Mouse (Mus musculus) MEL (cell line): ENCODE results near the gene Tacr3.

Source experiments
- CHD1 ChIP-seq: IDR thresholded peaks from 2 replicates; pipeline ENCODE4 v1.6.1; 2012; ENCODE audit warnings: low read depth, mild to moderate bottlenecking, inconsistent platforms, low read length, improper control_type of control experiment
- CHD2 ChIP-seq: IDR thresholded peaks from 2 replicates; pipeline ENCODE4 v1.6.1; 2011; ENCODE audit warnings: low read length, improper control_type of control experiment
- CTCF ChIP-seq, 3 experiments: IDR thresholded peaks in 2 of 3; conservative IDR thresholded peaks in 1 of 3; 2 replicates each; pipeline ENCODE4 v1.5.1; 2011 to 2012; ENCODE audit warnings: low read length in 3 of 3, low read depth in 2 of 3, mild to moderate bottlenecking in 2 of 3, improper control_type of control experiment in 1 of 3, inconsistent platforms in 1 of 3, mixed read lengths in 1 of 3, moderate library complexity in 1 of 3; ENCODE audit not compliant: control insufficient read depth in 1 of 3, insufficient read depth in 1 of 3, poor library complexity in 1 of 3, severe bottlenecking in 1 of 3
- HCFC1 ChIP-seq: IDR thresholded peaks from 2 replicates; pipeline ENCODE4 v1.6.1; 2012; ENCODE audit warnings: low read depth, mild to moderate bottlenecking, inconsistent platforms, low read length, improper control_type of control experiment, moderate library complexity
- JUND ChIP-seq: IDR thresholded peaks from 2 replicates; pipeline ENCODE4 v1.6.1; 2011; ENCODE audit warnings: low read depth, mild to moderate bottlenecking, improper control_type of control experiment, low read length
- MAFK ChIP-seq: IDR thresholded peaks from 2 replicates; pipeline ENCODE4 v1.6.1; 2011; ENCODE audit warnings: low read depth, mild to moderate bottlenecking, low read length, improper control_type of control experiment, borderline replicate concordance
- MAX ChIP-seq: IDR thresholded peaks from 2 replicates; pipeline ENCODE4 v1.6.1; 2011; ENCODE audit warnings: low read length, improper control_type of control experiment
- MYC ChIP-seq: IDR thresholded peaks from 2 replicates; pipeline ENCODE4 v1.6.1; 2011; ENCODE audit warnings: low read depth, mild to moderate bottlenecking, low read length, improper control_type of control experiment, moderate library complexity
- POLR2A ChIP-seq, 2 experiments: IDR thresholded peaks; 2 replicates each; pipeline ENCODE4 v1.6.1; 2011 to 2012; ENCODE audit warnings: low read length in 2 of 2, mild to moderate bottlenecking in 2 of 2, control low read depth in 1 of 2, improper control_type of control experiment in 1 of 2, low read depth in 1 of 2, moderate library complexity in 1 of 2; ENCODE audit not compliant: control insufficient read depth in 1 of 2, insufficient read depth in 1 of 2, poor library complexity in 1 of 2
- POLR2AphosphoS2 ChIP-seq: IDR thresholded peaks from 2 replicates; pipeline ENCODE4 v1.6.1; 2011; ENCODE audit warnings: low read length, improper control_type of control experiment
- SMC3 ChIP-seq: IDR thresholded peaks from 2 replicates; pipeline ENCODE4 v1.6.1; 2011; ENCODE audit warnings: low read depth, low read length, improper control_type of control experiment
- USF2 ChIP-seq, 2 experiments: IDR thresholded peaks; 2 replicates each; pipeline ENCODE4 v1.6.1; 2011 to 2012; ENCODE audit warnings: improper control_type of control experiment in 2 of 2, low read length in 2 of 2, borderline replicate concordance in 1 of 2, inconsistent platforms in 1 of 2, low read depth in 1 of 2, mild to moderate bottlenecking in 1 of 2; ENCODE audit not compliant: insufficient read depth in 1 of 2
- ZC3H11A ChIP-seq: IDR thresholded peaks from 2 replicates; pipeline ENCODE4 v1.6.1; 2012; ENCODE audit warnings: low read depth, mild to moderate bottlenecking, inconsistent platforms, low read length, improper control_type of control experiment
- ZNF384 ChIP-seq: IDR thresholded peaks from 2 replicates; pipeline ENCODE4 v1.6.1; 2012; ENCODE audit warnings: low read depth, mild to moderate bottlenecking, inconsistent platforms, low read length, improper control_type of control experiment

DNA sequence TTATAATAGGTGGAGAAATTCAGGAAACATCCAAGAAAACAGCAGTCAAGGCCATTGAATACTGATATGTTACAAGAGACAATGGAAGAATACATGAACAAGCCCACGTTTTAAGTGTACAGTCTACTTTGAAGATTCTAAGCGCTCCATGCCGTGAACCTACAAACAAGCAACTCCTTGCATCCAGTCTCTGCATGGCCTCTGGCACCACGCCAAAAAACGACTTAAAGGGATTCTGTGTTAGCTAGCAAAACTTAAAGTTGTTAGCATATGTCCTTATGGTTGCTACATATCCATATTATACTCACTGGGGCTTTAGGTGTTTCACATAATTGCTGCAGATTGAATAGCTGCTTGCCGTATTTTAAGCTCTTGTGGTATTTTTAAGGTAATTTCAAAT, 134.7 kb downstream of the Tacr3 start:
- TF ChIP-seq CTCF (IDR thresholded peaks at IDR 0.05 in 2 of 3, conservative IDR thresholded peaks at IDR 0.05 in 1 of 3; ENCODE audit: control insufficient read depth in 1 of 3, insufficient read depth in 1 of 3, low read depth in 2 of 3, low read length in 3 of 3, poor library complexity in 1 of 3, severe bottlenecking in 1 of 3) = no peak
- no peak for TF ChIP-seq POLR2A (IDR thresholded peaks at IDR 0.05; ENCODE audit: control insufficient read depth in 1 of 2, insufficient read depth in 1 of 2, low read depth in 1 of 2, low read length in 2 of 2, poor library complexity in 1 of 2)
- TF ChIP-seq HCFC1 = no peak
- no peak for TF ChIP-seq ZC3H11A
- TF ChIP-seq USF2 (IDR thresholded peaks at IDR 0.05; ENCODE audit: borderline replicate concordance in 1 of 2, insufficient read depth in 1 of 2, low read depth in 1 of 2, low read length in 2 of 2) = no peak
- no peak for TF ChIP-seq MYC
- TF ChIP-seq POLR2AphosphoS2 = no peak
- no peak for TF ChIP-seq MAFK
- no peak for TF ChIP-seq CHD2
- TF ChIP-seq MAX = no peak
- no peak for TF ChIP-seq CHD1
- TF ChIP-seq ZNF384 = no peak
- no peak for TF ChIP-seq JUND
- no peak for TF ChIP-seq SMC3
